Mouse (Mus musculus): Measurements from ENCODE around the gene Aplf.

Gene Aplf

DNA sequence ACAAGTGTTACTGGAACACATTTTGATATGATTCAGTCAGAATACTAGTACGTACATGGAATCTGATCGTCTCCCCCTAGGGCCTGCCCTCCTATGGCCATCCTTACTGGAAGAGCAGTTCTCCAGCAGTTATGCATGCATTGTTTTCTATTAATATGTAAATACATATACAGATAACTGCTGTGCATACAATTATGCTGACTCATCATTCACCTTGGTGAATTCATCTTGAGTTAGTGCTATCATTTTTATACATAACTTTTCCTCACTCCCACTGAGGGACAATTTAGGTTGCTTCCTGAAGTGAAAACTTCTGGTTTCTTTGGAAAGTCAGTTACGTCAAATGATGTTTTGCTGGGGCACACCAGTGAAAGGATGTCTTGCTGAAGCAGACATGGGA, 48.8 kb downstream of the Aplf start:
- DNase-seq (ENCODE audit: low spot score in 2 of 2), result no peak

DNA sequence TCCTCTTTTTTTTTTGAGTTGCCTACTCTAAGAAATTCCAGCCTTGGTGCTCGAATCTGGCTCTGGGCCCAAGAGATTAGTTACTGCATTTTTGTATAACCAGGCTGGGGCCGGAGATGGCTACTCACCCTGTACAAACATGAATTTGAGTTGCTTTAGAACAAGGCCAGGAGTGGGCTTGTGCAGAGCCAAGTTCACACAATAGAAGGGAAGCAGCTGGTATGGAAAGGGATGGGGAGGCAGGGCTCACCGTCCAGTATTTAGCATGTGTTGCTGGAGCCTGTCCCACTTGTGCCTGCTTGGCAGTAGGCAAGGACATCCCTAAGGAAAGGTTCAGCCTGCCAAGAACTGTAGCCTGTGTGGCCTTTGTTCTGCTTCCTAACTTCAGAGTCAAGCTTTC, 50.7 kb downstream of the Aplf start:
- DNase-seq (ENCODE audit: low spot score in 2 of 2), result no peak

DNA sequence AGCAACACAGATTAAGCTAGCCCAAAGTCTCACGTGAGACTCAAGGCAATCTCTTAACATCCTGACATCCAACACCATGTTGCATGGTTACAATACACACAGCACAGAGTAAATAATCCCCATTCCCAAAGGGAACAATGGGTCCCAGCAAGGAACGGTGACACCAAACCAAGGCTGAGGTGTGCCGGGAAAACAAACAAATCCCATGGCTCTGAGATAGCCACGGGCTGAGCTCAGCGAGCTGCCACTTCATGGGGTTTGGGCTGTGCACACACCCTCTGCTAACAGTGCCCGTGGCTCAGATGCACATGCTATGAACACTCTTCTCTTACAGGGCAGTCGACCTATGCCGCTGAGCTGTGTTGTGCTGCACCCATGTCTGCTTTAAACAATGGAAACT, 54.0 kb downstream of the Aplf start:
- DNase-seq (ENCODE audit: low spot score in 2 of 2), result no peak

DNA sequence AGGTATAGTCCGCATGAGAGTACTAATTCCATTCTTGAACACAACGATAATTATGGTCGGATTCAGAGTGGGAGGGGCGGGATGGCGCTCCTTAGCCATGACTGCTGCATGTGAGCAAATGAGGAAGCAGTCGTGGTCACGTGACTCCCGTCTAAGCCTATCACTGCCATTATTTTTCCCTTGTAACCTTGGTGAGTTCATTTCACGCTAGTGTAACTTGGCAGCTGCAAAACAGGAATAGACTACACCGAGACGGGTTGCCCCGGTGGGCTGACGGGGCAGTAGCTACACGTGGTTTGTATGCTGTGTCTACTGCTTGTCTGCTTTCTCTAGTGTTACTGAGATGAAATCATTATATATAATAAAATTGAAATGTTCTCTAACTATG, 56.3 kb downstream of the Aplf start:
- DNase-seq (ENCODE audit: low spot score in 2 of 2), result no peak

DNA sequence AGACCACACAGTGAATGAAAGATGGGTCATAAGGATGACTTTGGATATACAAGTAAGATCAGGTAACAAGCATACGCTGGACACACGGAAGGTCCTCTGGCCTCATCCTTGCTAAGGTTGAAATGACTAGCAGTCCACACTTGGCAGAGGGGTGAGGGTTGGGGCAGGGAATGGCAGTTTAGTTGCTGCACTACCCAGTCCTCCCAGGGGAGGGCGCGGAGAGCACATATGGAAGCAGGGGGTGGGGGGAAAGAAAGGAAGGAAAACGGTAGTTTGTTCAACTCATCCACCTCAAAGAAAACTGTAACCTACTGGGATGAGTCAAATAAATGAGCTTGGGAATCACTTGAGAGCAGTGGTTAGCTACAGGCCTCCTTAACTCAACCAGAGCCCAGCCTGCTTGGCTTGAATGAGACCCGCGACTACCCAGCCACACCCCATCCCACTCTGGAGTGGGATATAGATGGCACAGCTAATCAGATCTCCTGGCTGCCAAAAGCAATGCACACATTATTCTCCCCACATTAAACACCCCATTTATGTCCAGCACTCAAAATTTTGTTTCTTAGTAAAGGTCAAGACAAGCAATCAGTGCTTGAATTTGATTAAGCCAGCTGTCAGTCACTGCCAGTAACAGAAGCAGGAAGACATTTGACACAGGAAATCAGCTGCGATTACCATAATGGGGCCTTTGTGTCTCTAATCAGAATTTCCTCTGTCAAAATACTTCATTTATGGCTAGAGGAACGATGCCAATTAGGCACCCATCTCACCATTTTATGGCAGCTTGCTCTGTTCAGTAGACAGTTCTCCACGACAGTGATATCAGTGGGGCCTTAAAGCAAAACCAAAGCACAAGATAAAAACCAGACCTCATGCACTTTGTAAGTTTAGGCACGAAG, 56.9 kb downstream of the Aplf start:
- no peak for DNase-seq (ENCODE audit: low spot score in 2 of 2)

DNA sequence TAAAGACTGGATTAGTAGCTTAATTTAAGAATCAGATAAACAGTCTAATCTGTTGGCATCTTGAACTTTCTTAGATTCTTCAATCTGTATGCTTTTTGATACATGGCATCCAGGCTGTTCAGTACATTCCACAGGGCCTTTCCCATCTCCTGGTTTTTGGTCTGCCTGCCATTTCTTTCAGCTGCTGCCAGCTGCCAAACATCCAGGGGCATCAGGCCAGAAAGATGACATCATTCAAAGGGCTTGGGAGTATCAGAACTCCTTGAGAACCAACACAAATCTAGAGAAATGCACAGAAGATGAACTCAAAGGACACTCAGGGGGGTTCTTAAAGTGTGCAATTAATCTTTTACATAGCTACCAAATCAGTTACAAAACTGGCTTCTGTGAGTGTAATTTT, 72.2 kb downstream of the Aplf start:
- DNase-seq (ENCODE audit: low spot score in 2 of 2), result no peak

DNA sequence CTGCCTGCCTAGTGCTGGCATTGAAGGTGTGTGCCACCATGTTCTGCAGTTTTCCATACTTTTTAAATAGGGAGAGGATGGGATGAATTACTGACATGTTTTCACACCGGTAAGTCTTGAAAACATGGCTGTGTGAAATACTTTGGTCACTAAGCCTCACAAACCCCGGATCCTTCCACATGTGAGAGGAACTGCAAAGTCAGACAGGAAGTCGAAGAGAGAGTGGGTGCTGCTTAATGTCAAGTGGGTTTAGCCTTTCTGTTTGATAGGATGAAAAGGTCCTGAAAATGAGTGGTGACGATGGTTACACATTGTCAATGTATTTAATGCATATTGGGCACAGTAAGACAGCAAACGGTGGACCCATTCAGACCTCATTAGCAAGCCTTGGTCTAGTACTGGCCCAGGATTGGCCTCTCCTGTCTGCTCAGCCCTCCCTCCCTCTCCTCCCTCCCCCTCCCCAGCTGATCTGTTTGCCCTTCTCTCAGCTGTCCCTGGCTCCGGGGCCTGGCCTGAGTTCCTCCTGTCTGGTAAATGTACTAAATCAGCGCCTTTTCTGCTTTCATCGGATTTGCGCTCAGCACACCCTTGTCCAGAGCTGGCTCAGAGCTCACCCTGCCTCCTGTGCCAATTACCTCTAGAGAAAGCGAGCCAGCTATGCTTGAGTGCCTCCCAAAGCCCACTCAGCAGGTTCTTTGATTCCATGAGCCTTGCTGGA, 74.7 kb downstream of the Aplf start:
- DNase-seq (ENCODE audit: low spot score in 2 of 2), result peak in 1 of 2 experiments; percentile 3

DNA sequence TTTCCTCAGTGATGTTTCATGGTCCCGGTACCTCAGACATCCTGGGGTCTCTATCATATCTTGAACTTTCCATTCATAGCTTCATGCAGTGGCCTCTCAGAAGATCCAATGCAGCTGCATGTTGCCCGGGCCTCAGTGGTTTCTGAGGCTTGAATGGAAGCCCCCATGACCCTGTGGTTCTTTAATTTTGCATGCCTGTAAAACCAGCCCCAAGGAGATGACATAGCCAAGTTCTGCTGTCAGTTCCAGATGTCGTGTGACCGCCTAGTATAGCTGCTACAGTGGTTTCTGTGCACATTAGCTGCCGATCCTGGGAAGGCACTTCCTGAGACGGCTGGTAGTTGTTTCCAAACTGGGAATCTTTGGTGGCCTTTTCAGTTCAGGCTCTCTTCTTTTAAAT, 77.8 kb downstream of the Aplf start:
- DNase-seq (ENCODE audit: low spot score in 2 of 2), result no peak

DNA sequence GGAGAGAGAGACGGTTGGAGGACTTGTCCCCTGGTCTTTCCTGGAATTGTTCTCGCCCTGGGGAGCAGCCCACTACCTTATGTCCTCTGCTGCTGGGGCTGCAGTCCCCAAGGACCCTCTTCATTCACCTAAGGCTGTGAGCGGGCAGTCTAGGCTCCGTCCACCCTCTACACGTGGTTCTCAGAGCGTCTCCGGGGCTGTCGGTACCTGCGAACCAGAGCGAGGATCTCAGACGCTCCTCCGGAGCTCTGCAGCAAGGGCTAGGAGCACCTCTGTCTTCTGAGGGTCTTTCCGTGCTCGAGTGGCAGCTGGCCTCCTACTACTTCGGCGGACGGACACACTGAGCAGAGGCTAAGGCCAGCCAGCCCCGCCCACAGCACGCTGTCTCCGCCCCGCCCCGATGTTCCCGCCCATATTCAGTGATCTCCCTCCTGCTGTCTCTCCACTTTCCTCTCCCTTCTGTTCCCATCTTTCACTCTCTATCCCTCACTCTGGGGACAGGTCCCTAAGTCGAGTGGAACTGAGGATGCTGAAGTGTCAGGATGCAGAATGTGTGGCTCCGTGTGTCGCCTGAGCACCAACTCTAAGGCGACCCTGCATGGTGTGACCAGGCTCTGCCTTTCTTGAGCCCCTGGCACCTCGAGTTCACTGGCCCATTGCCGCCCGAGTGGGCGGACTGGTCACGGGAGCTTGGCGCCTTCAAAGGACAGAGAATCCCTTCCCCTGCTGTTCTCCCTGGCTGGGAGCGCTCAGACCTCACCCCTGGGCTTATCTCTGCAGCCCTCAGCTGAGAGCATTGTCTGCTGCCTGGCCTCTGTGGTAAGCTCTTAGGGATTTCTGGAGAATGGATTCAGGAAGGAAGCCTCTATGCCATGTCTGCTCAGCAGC, 81.4 kb downstream of the Aplf start, which contains the start of gene Prokr1:
TSS of gene Prokr1 (minus strand) at position 350 of the 888 bp plus-strand sequence.
- DNase-seq (ENCODE audit: low spot score in 2 of 2), result peak in 1 of 2 experiments; percentile 17

DNA sequence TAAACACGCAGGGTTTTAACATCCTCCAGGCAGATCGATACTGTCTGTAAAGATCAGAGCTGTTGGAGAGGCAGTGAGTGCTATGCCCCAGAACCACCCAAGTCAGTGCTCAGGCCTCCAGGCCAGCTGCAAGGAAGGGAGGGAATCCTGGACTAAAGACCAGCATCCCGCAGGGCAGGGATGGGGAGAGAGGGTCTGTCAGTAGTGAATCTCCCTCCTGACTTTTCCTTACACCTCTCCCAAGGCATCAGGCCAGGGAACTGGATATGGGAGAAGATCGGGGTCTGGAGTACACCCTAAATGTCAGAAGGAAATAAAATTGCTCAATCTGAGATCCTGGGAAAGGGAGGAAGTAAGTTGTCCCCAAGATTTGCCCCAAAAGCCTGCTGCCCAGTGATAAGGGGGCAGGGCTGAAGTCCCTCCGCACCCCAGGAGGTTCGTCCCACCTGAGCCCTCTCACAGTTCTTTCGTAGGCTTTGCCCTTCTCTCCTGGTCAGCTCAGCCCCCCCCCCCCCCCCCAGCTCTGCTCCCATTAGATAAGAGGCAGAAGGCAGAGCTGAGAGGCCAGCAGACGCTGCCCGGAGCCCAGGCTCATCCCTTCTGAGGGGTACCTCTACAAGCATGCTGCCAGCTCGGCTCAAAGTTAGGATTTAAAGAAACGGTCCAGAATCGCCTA, 82.1 kb downstream of the Aplf start:
- no peak for DNase-seq (ENCODE audit: low spot score in 2 of 2)

DNA sequence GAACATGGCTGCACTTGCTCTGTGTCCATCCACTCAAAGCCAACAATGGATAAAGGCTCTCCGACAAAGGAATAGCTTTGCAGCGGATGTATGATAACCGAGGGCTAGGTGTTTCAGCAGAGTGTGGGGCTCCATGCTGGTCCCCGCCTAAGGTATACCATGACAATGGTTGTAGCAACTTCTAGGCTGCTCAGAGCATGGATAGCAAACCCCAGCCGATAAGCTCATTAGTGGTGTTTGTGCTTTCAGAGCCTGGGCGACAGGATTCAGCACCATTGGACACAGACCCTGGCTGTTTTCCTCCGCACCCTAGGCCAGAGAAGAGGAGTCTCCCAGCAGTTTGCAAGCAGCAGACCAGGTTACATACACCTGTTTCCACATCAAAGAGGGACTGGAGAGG, 88.0 kb downstream of the Aplf start:
- DNase-seq (ENCODE audit: low spot score in 2 of 2), result no peak

DNA sequence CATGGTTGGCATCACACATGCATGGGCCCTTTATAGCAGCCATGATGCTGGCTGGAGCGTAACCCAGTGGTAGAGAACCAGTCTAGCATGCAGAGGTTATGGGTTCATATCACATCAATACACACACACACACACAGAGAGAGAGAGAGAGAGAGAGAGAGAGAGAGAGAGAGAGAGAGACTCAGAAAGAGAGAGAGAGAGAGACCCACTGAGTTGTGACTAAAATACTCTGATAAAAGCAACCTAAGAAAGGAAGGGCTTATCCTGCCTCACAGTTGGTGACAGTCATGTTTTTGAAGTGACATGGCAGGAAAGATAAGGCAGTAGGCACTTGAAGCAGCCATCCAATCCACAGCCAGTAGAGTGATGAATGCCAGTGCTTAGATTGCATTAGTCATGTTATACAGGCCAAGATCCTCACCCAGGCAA, 88.8 kb downstream of the Aplf start:
- DNase-seq (ENCODE audit: low spot score in 2 of 2), result no peak

DNA sequence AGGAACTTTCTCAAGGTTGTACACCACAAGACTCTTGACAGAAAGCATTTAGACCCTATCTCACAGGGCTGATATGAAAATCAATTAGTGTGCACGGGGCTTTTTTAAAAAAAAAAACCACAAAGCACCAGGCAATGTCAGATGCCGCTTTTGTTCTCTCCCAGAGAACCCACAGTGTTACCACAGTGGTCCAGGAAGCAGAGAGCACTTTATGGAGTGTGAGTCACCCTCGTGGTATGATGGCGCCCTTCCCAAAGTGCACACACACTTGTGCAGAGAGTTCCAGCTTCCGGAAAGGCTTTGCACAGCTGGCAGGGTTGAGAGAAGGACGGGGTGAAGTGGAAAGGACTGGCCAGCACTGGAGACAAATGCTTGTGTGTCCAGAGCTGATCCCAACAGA, 89.5 kb downstream of the Aplf start:
- DNase-seq (ENCODE audit: low spot score in 2 of 2), result no peak

DNA sequence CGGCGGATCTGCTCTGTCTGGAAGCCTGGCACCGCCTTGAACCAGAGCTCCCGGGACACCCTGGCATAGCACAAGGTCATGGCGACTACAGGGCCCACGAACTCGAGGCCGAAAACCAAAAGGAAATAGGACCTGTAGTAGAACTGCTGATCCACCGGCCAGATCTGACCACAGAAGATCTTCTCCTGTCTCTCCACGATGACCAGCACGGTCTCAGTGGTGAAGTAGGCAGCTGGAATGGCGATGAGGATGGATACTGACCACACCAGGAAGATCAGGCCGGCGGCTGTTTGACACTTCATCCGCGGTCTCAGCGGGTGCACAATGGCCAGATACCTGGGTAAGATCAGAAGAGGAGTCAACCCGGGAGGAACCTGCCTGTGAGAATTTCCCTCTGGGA, 90.4 kb downstream of the Aplf start:
- no peak for DNase-seq (ENCODE audit: low spot score in 2 of 2)

DNA sequence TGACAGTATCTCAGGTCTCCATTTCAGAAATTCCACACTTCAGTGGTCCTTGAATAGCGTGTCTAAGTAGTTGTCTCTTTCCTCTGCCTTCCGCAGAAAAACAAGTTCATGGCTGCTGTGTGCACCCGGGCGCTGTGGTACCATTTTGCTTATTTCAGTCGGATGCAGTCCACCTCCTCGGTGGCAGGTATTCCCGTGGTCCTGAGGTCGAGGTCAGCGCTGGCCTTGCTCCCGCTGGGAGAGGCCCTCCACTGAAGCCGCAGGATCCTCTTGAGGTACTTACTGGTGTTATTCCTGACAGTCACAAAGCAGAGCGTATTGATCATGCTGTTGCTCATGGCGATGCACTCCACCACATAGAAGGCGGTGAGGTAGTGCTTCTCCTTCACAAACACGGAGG, 90.9 kb downstream of the Aplf start:
- DNase-seq (ENCODE audit: low spot score in 2 of 2), result no peak

Data from right cerebral cortex, adult 2 months (tissue).